Mouse (Mus musculus): ENCODE measurements around the gene Tmem206. TPM values are rescaled to one million over a fixed set of nuclear protein-coding genes. Genes with fewer than 3 reads are reported as not detected.

Gene Tmem206
- polyA plus RNA-seq, 1 experiment from 2014 or later = 21.9 TPM

- no peak for TF ChIP-seq CTCF (IDR thresholded peaks at IDR 0.05)
- ATAC-seq = no peak
- CTCF ChIA-PET = interaction anchor here (1.1 kb wide), 1 partner anchor 164 kb away, joined by 4 read pairs; no protein-coding TSS in a partner anchor
These were observed 19.4 kb upstream of the Tmem206 start for GRCm38 (mm10) chr1:191306316-191306715.

GRCm38 (mm10) chr1:191307766-191308455 is 17.8 kb upstream of the Tmem206 start:
- no peak for TF ChIP-seq CTCF (IDR thresholded peaks at IDR 0.05)
- ChIA-PET POLR2A (no interaction called here), CTCF (interaction anchor here (0.8 to 1.6 kb wide), 4 partner anchors 8 to 260 kb away, joined by 3 to 4 read pairs (median 3); no protein-coding TSS in a partner anchor)
- in situ Hi-C loops (cut with MboI; ENCODE audit: low pct_unique_long_range_greater_than_20kb) = no loop called here
- H3K27me3 ChIP-seq = no peaks in the 10 kb centered on the region
- DNase-seq (ENCODE audit: low read depth, low spot score) (no peak), ATAC-seq (no peak)

More at GRCm38 (mm10) chr1:191306316-191306715, 19.4 kb upstream of the Tmem206 start:
- no peak for DNase-seq (ENCODE audit: low read depth, low spot score)
- no peaks in the 10 kb centered on the region for H3K27me3 ChIP-seq
- in situ Hi-C loops (cut with MboI; ENCODE audit: low pct_unique_long_range_greater_than_20kb) = no loop called here
- POLR2A ChIA-PET = no interaction called here

- in situ Hi-C loops (cut with MboI; ENCODE audit: low pct_unique_long_range_greater_than_20kb) = no loop called here
- ChIA-PET POLR2A (interaction anchor here (1.6 kb wide), 1 partner anchor 15 kb away, joined by 4 read pairs; no protein-coding TSS in a partner anchor), CTCF (interaction anchor here (0.9 to 2.6 kb wide), 7 partner anchors 10 to 256 kb away, joined by 3 to 7 read pairs (median 5); no protein-coding TSS in a partner anchor)
- DNase-seq (ENCODE audit: low read depth, low spot score) (no peak), ATAC-seq (no peak)
- H3K27me3 ChIP-seq = no peaks in the 10 kb centered on the region
- no peak for TF ChIP-seq CTCF (IDR thresholded peaks at IDR 0.05)
These were observed 14.3 kb upstream of the Tmem206 start for GRCm38 (mm10) chr1:191311296-191311898.

- DNase-seq (ENCODE audit: low read depth, low spot score) = no peak
- TF ChIP-seq CTCF (IDR thresholded peaks at IDR 0.05) = no peak
- CTCF ChIA-PET = interaction anchor here (0.7 to 2.6 kb wide), 18 partner anchors 8 to 505 kb away, joined by 3 to 7 read pairs (median 4); no protein-coding TSS in a partner anchor
- ATAC-seq = peak; percentile 94
- H3K27me3 ChIP-seq = no peaks in the 10 kb centered on the region
- in situ Hi-C loops (cut with MboI; ENCODE audit: low pct_unique_long_range_greater_than_20kb) = no loop called here
- POLR2A ChIA-PET = interaction anchor here (0.5 to 1.6 kb wide), 5 partner anchors 14 to 495 kb away, joined by 3 to 5 read pairs (median 4); no protein-coding TSS in a partner anchor
These were observed 13.2 kb upstream of the Tmem206 start for GRCm38 (mm10) chr1:191312513-191312941.

- ChIA-PET POLR2A (interaction anchor here (1.6 kb wide), 1 partner anchor 13 kb away, joined by 4 read pairs; no protein-coding TSS in a partner anchor), CTCF (interaction anchor here (0.7 to 2.6 kb wide), 9 partner anchors 12 to 505 kb away, joined by 3 to 7 read pairs (median 4); no protein-coding TSS in a partner anchor)
- ATAC-seq (no peak), DNase-seq (ENCODE audit: low read depth, low spot score) (no peak)
- no peak for TF ChIP-seq CTCF (IDR thresholded peaks at IDR 0.05)
- in situ Hi-C loops (cut with MboI; ENCODE audit: low pct_unique_long_range_greater_than_20kb) = no loop called here
- no peaks in the 10 kb centered on the region for H3K27me3 ChIP-seq
These were observed 12.6 kb upstream of the Tmem206 start for GRCm38 (mm10) chr1:191313158-191313557.

- no peaks in the 10 kb centered on the region for H3K27me3 ChIP-seq
- ChIA-PET POLR2A (no interaction called here), CTCF (interaction anchor here (0.6 to 2.6 kb wide), 3 partner anchors 14 to 249 kb away, joined by 3 to 7 read pairs (median 3); no protein-coding TSS in a partner anchor)
- DNase-seq (ENCODE audit: low read depth, low spot score) (no peak), ATAC-seq (no peak)
- no peak for TF ChIP-seq CTCF (IDR thresholded peaks at IDR 0.05)
- in situ Hi-C loops (cut with MboI; ENCODE audit: low pct_unique_long_range_greater_than_20kb) = no loop called here
These were observed 11.8 kb upstream of the Tmem206 start for GRCm38 (mm10) chr1:191313926-191314325.

- no peak for DNase-seq (ENCODE audit: low read depth, low spot score)
- H3K27me3 ChIP-seq = no peaks in the 10 kb centered on the region
- ATAC-seq = no peak
- CTCF ChIA-PET = interaction anchor here (0.9 to 1.4 kb wide), 5 partner anchors 9 to 260 kb away, joined by 3 to 5 read pairs (median 3); partner anchors contain the start of gene Tmem206
- POLR2A ChIA-PET = interaction anchor here (0.6 to 1.0 kb wide), 2 partner anchors 17 to 242 kb away, joined by 3 to 4 read pairs; no protein-coding TSS in a partner anchor
- in situ Hi-C loops (cut with MboI; ENCODE audit: low pct_unique_long_range_greater_than_20kb) = no loop called here
- no peak for TF ChIP-seq CTCF (IDR thresholded peaks at IDR 0.05)
These were observed 8.9 kb upstream of the Tmem206 start for GRCm38 (mm10) chr1:191316818-191317217.

GRCm38 (mm10) chr1:191317591-191318196 is 8.0 kb upstream of the Tmem206 start, which contains the start of gene Nenf:
Gene Nenf (minus strand): TSS chr1:191318194.
- TF ChIP-seq CTCF (IDR thresholded peaks at IDR 0.05) = no peak
- in situ Hi-C loops (cut with MboI; ENCODE audit: low pct_unique_long_range_greater_than_20kb) = no loop called here
- DNase-seq (ENCODE audit: low read depth, low spot score) = no peak
- ATAC-seq = peak; percentile 80
- CTCF ChIA-PET = interaction anchor here (1.0 to 1.4 kb wide), 5 partner anchors 14 to 259 kb away, joined by 3 to 5 read pairs (median 4); no protein-coding TSS in a partner anchor
- no peaks in the 10 kb centered on the region for H3K27me3 ChIP-seq
- POLR2A ChIA-PET = interaction anchor here (1.0 kb wide), 1 partner anchor 18 kb away, joined by 4 read pairs; no protein-coding TSS in a partner anchor

- ChIA-PET POLR2A (no interaction called here), CTCF (no interaction called here)
- H3K27me3 ChIP-seq = no peaks in the 10 kb centered on the region
- no peak for ATAC-seq
- no peak for TF ChIP-seq CTCF (IDR thresholded peaks at IDR 0.05)
- DNase-seq (ENCODE audit: low read depth, low spot score) = no peak
- in situ Hi-C loops (cut with MboI; ENCODE audit: low pct_unique_long_range_greater_than_20kb) = no loop called here
These were observed 7.0 kb upstream of the Tmem206 start for GRCm38 (mm10) chr1:191318686-191319085.

GRCm38 (mm10) chr1:191323381-191323780 is 2.3 kb upstream of the Tmem206 start:
- ChIA-PET POLR2A (no interaction called here), CTCF (no interaction called here)

More at GRCm38 (mm10) chr1:191323381-191323780, 2.3 kb upstream of the Tmem206 start:
- H3K27me3 ChIP-seq = no peaks in the 10 kb centered on the region
- DNase-seq (ENCODE audit: low read depth, low spot score) = no peak
- in situ Hi-C loops (cut with MboI; ENCODE audit: low pct_unique_long_range_greater_than_20kb) = no loop called here
- no peak for TF ChIP-seq CTCF (IDR thresholded peaks at IDR 0.05)
- no peak for ATAC-seq
